Mouse (Mus musculus) heart, embryonic 10.5 days (tissue): ENCODE results near the gene Tada1. TPM values are rescaled to one million over a fixed set of nuclear protein-coding genes. Genes with fewer than 3 reads are reported as not detected.
A peak's percentile ranks its signal among the peaks of the same experiment; 100 is the strongest.

Source experiments
- DNase-seq: peaks from one replicate; pipeline ENCODE4 v3.0.0-alpha.2; 2017; ENCODE audit warnings: low spot score
- H3K27ac ChIP-seq: fragments of 300-500 bp; sonication (generic); 2 replicates; pipeline ENCODE4 v1.5.1; 2016; ENCODE audit warnings: mild to moderate bottlenecking
- H3K27me3 ChIP-seq: fragments of 300-500 bp; sonication (generic); 2 replicates; pipeline ENCODE4 v1.6.1; 2016; ENCODE audit warnings: mild to moderate bottlenecking; ENCODE audit not compliant: poor library complexity, insufficient read depth, severe bottlenecking
- H3K36me3 ChIP-seq: fragments of 300-500 bp; sonication (generic); 2 replicates; pipeline ENCODE4 v1.6.1; 2016; ENCODE audit warnings: mild to moderate bottlenecking, moderate library complexity
- H3K4me1 ChIP-seq: fragments of 300-500 bp; sonication (generic); 2 replicates; pipeline ENCODE4 v1.6.1; 2016; ENCODE audit warnings: mild to moderate bottlenecking
- H3K4me3 ChIP-seq: fragments of 300-500 bp; sonication (generic); 2 replicates; pipeline ENCODE4 v1.5.1; 2016; ENCODE audit warnings: mild to moderate bottlenecking, moderate library complexity
- H3K9me3 ChIP-seq: fragments of 300-500 bp; sonication (generic); 2 replicates; pipeline ENCODE4 v1.6.1; 2016; ENCODE audit warnings: mild to moderate bottlenecking, moderate library complexity
- WGBS: fragments of 180-500 bp; shearing (Covaris S2); methylation state at CpG from one replicate; pipeline ENCODE4 v1.1.7; 2016; 5-methylcytosine and 5-hydroxymethylcytosine counted together
- polyA plus RNA-seq: library from polyadenylated mRNA; unstranded; fragments of >200 nt; fragmentation: Nextera tagmentation; extraction: Ambion mirVana; gene quantifications from 2 replicates; pipeline ENCODE4 v1.2.1, GENCODE M21; 2016

The Tada1 gene
- polyA plus RNA-seq, 1 experiment from 2014 or later, result 44.5 TPM

DNA sequence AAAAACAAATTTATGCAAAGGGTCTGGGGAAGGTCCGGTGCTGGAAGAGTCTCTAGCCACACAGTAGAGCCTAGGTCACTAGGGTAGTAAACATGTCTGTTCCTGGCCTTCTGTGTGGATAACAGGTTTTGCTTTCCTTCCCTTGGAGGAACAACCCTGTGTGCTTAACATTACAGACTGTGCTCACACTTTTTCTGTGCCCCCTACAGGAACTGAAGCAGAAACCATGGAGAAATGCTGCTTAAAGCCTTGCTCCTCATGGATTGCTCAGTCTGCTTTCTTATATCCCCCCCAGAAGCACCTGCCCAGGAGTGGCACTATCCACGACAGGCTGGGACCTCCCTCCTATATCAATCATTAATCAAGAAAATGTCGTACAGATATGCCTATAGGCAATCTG is 17.1 kb upstream of the Tada1 start:
- Histone ChIP-seq H3K27ac (no peak overlapping the region), H3K27me3 (no peaks in the 10 kb centered on the region), H3K4me3 (no peak overlapping the region), H3K36me3 (no peaks in the 10 kb centered on the region), H3K9me3 (no peaks in the 10 kb centered on the region), H3K4me1 (no peaks in the 10 kb centered on the region)
- no peak for DNase-seq
- WGBS, result 68% methylated on average over 3 of the region's 3 CpGs

DNA sequence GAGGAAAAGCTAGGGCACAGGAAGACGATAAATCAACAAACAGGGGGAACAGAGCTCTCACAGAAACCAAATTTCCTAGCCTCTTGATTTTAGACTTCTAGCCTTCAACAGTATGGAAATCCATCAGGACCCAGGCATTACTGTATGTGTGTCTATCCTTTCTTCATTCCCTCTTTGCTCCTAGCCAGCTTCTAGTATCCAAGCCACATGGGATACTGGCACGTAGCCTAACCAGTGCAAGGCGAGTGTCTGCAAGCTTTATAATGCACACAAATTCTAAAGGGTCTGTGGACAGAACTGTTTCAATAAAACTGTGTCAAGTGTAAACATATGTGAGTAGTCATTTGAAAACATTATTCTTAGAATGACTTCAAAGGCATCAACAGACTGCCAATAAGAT is 16.2 kb upstream of the Tada1 start:
- WGBS, result 74% methylated on average over 3 of the region's 3 CpGs
- DNase-seq, result no peak
- H3K4me1 ChIP-seq, result no peaks in the 10 kb centered on the region
- H3K9me3 ChIP-seq, result no peaks in the 10 kb centered on the region
- H3K4me3 ChIP-seq, result no peak overlapping the region
- H3K36me3 ChIP-seq, result no peaks in the 10 kb centered on the region
- H3K27ac ChIP-seq, result no peak overlapping the region
- no peaks in the 10 kb centered on the region for H3K27me3 ChIP-seq

DNA sequence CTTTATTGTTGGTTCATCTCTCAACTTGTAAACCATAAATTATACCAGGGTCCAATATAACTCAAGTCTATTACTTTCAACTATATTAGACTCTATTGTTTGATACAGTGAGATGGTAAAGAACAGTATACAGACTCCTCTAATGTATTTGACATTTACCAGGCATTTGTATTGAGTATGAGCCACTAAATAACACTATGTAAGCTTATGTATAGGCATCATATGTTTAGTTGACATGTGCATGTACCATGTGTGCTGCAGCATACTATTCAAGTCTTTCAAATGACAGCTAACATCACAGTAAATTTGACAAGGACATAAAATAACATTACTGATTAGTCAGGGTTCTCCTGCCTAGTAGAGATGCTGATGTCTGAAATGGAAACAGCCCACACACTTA is 15.8 kb upstream of the Tada1 start:
- Histone ChIP-seq H3K36me3 (no peaks in the 10 kb centered on the region), H3K9me3 (no peaks in the 10 kb centered on the region), H3K27ac (no peak overlapping the region), H3K27me3 (no peaks in the 10 kb centered on the region), H3K4me1 (no peaks in the 10 kb centered on the region), H3K4me3 (no peak overlapping the region)
- DNase-seq, result no peak

DNA sequence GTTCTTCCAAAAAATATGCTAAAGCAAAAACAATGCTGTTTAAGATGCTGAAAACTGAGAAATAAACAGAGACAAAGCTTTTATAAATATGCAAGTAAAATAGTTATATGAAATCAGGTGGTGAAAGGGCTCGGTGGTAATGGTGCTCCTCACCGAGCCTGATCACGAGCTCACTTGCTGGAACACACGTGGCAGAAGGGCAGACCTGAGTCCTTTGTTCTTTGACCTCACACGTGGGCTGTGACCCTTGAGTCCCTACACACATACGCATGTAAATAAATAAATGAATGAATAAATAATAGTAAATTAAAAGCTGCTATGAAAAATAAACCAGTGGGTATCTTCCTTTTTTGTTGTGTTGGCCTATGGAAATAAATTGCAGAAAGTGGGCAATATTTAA is 1.7 kb upstream of the Tada1 start:
- no peaks in the 10 kb centered on the region for H3K27me3 ChIP-seq
- H3K36me3 ChIP-seq, result peaks cover 4% of the 10 kb centered on the region; the same call in 1 of the 2 replicates
- H3K9me3 ChIP-seq, result no peaks in the 10 kb centered on the region
- H3K4me1 ChIP-seq, result peaks cover 7% of the 10 kb centered on the region
- no peak overlapping the region for H3K4me3 ChIP-seq
- 80% methylated on average over 6 of the region's 6 CpGs for WGBS
- H3K27ac ChIP-seq, result no peak overlapping the region
- DNase-seq, result no peak

DNA sequence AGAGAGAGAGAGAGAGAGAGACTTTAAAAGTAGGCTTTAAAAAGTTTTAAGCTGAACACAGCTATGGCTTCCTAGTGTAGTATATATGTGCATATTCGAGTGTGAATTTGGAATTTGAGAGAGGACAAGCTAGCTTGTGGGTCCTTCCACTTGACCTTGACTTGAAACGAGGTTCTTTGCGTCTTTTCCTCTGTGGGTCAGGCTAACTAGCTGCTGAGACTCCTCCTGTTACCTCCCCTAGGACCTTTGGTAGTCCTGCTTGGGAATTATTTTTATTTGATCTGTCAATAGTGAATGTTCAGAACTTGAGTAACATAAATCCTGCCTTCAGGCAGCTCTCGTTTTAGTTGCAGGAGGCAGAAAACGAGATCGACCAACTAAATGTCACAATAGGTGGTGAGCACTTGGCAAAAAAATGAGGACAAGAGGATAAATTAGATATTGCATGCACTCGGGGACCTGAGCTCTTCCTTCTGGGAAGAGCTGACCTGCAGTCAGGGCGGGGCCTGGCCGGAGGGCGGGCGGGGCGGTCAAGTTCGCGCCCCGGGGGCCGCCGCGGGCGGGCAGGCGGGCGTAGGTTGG is 375 bp upstream of the Tada1 start:
- WGBS, result 5% methylated on average over 21 of the region's 21 CpGs
- DNase-seq, result no peak

DNA sequence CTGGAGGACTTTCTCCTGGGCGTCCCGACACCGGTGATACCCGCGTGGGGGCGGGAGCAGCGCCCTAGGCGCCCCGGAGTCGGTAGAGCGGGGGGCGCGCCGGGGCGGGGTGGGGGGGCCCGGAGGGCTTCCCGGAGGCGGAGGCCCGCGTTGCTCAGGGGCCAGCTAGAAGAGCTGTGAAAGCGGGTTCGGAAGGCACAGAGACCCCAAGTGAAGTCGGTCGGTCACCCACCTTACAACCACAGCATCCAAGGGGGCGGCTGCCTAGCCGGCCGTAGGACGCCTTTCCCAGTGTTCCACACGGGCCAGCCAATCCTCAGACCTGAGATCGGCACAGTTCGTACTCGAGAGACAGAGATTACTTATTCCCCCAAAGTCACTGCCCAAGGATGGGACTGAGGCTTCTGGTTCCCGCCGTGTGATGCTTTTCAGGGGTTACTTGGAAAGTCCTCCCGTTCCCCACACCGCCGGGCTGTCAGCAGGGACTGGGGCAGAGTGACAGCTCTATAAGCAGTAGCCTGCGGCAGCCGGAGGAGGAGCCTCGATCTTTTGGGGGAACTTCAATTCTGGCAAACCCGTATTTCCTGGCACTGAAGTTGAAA is 834 bp downstream of the Tada1 start:
- peak; percentile 88 for DNase-seq
- H3K27me3 ChIP-seq, result no peaks in the 10 kb centered on the region
- peak overlapping the region; percentile 99 for H3K27ac ChIP-seq
- H3K36me3 ChIP-seq, result peaks cover 29% of the 10 kb centered on the region
- WGBS, result 1% methylated on average over 41 of the region's 41 CpGs
- peaks cover 7% of the 10 kb centered on the region for H3K4me1 ChIP-seq
- H3K9me3 ChIP-seq, result no peaks in the 10 kb centered on the region
- H3K4me3 ChIP-seq, result peak overlapping the region; percentile 100

More for the DNA sequence above, 375 bp upstream of the Tada1 start:
- Histone ChIP-seq H3K4me1 (peaks cover 7% of the 10 kb centered on the region), H3K27ac (peak overlapping the region; percentile 99), H3K27me3 (no peaks in the 10 kb centered on the region), H3K9me3 (no peaks in the 10 kb centered on the region), H3K36me3 (peaks cover 16% of the 10 kb centered on the region), H3K4me3 (peak overlapping the region; percentile 100)

DNA sequence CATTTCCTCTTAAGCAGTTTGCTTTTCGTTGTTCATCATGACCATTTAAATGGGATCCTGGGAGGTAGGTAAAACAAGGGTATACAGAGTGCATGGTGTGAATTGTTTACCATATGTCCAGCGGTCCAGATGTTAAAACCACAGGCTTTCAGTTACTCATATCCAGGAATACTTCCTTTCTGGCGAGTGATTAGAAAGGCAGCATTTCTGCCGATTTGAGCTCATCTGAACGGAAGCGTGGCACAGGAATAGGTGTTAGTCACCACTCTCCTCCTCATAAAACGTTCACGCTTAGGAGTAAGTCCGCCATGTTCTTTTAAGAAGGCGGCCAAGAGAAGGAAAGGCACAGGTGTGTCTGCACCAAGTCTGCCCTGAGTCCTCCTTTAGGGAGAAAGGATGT is 2.4 kb downstream of the Tada1 start:
- DNase-seq, result no peak
- WGBS, result 87% methylated on average over 10 of the region's 10 CpGs
- Histone ChIP-seq H3K27me3 (no peaks in the 10 kb centered on the region), H3K27ac (no peak overlapping the region), H3K9me3 (no peaks in the 10 kb centered on the region), H3K4me1 (peaks cover 7% of the 10 kb centered on the region), H3K36me3 (peaks cover 45% of the 10 kb centered on the region), H3K4me3 (no peak overlapping the region)

DNA sequence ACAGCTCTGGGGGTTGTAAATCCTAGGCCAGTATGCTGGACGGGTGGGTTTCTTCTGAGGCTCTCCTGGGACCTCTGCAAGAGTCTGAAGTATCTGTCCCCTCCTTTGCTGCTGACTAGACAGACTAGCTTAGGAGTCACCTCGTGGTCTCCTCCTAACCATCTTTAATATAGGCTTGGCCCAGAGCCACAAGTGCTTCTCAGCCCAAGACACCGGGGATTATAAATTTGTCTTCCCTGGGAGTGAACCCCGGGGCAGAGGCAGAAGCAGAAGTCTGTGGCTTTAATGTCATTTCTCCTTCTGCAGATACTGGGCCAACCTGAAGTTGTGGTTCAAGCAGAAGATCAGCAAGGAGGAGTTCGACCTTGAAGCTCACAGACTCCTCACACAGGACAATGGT is 2.9 kb downstream of the Tada1 start:
- no peak for DNase-seq
- H3K9me3 ChIP-seq, result no peaks in the 10 kb centered on the region
- H3K4me1 ChIP-seq, result peaks cover 7% of the 10 kb centered on the region
- H3K4me3 ChIP-seq, result no peak overlapping the region
- H3K36me3 ChIP-seq, result peaks cover 49% of the 10 kb centered on the region
- 86% methylated on average over 5 of the region's 5 CpGs for WGBS
- no peak overlapping the region for H3K27ac ChIP-seq
- H3K27me3 ChIP-seq, result no peaks in the 10 kb centered on the region

DNA sequence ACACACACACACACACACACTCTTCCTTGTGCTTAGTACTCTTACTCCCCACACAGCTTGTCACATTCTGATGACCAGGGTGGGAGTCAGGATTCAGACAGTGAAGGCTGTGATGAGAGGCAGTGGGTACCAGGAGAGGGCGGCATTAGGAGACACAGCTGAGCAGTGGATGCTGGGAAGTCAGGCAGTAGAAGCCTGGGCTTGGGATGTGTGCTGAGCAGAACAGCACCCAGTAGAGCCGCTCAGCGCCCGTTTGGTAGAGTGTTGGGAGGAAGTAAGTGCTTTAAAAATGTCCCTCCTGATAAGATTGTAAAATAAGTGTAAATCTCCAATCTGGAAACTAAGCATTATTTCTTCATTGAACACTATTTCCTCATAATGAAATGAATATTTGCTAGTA is 3.7 kb downstream of the Tada1 start:
- Histone ChIP-seq H3K27ac (no peak overlapping the region), H3K36me3 (peaks cover 58% of the 10 kb centered on the region), H3K4me1 (peaks cover 7% of the 10 kb centered on the region), H3K9me3 (no peaks in the 10 kb centered on the region), H3K4me3 (no peak overlapping the region), H3K27me3 (no peaks in the 10 kb centered on the region)
- DNase-seq, result no peak
- WGBS, result 81% methylated on average over 4 of the region's 4 CpGs

DNA sequence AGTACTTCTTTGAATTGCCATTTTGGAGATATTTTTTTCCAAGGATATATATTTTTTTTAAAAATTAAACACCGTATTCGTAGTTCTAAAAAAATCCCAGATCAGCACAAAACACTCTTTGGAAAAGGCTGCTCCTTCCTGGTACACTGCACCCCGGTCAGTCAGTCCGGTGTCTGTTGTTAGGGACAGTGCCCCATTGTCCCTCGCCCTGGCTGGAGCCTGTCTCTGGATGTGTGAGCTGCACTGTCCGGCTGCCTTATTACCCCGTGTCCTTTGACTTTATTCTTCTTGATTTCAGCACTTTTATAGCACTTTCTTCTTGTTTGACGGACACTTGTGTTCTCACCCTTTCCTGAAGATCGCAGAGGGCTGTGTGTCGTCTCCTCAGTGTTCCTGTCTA is 5.7 kb downstream of the Tada1 start:
- Histone ChIP-seq H3K9me3 (no peaks in the 10 kb centered on the region), H3K4me3 (no peak overlapping the region), H3K27me3 (no peaks in the 10 kb centered on the region), H3K27ac (no peak overlapping the region), H3K36me3 (peaks cover 77% of the 10 kb centered on the region), H3K4me1 (peaks cover 7% of the 10 kb centered on the region)
- DNase-seq, result no peak
- 95% methylated on average over 10 of the region's 10 CpGs for WGBS

DNA sequence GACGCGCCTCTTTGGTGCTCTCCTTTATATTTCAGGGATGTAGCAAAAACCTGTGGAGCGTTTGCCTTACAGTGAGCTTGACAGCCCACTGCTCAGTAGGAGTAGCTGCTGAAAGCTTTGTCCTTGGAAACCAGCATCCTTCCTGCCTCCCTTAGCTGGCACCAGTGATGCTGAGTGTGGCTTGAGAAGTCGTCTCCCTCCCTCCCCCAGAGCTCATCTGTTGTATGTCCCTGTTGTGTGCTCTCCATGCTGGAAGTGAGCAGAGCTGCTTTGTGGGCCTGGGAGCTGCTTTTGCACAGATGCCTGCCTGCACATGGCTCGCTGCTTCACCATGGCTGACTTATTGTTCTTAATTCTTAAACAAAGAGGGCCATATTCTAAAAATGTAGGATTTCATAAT is 6.5 kb downstream of the Tada1 start:
- no peak for DNase-seq
- WGBS, result 88% methylated on average over 5 of the region's 5 CpGs
- Histone ChIP-seq H3K4me1 (peaks cover 5% of the 10 kb centered on the region), H3K9me3 (no peaks in the 10 kb centered on the region), H3K4me3 (no peak overlapping the region), H3K27me3 (no peaks in the 10 kb centered on the region), H3K36me3 (peaks cover 86% of the 10 kb centered on the region), H3K27ac (no peak overlapping the region)

DNA sequence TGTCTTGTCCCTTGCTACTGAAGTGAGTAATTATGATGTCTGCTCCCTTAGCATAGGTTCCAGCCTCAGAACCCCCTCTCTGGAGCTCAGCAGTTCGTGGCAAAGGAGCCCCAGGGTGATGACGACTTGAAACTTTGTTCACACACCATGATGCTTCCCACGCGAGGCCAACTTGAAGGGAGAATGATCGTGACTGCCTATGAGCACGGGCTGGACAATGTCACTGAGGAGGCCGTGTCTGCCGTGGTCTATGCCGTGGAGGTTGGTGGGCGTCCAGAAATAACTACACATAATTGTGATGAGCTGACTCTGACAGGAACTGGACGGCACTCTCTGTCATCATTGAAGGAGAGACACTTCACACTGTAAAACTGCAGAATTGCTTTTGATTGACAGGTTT is 9.6 kb downstream of the Tada1 start:
- Histone ChIP-seq H3K4me1 (no peaks in the 10 kb centered on the region), H3K27me3 (no peaks in the 10 kb centered on the region), H3K36me3 (peaks cover 99% of the 10 kb centered on the region), H3K9me3 (no peaks in the 10 kb centered on the region), H3K27ac (no peak overlapping the region), H3K4me3 (no peak overlapping the region)
- no peak for DNase-seq
- WGBS, result 68% methylated on average over 11 of the region's 11 CpGs

DNA sequence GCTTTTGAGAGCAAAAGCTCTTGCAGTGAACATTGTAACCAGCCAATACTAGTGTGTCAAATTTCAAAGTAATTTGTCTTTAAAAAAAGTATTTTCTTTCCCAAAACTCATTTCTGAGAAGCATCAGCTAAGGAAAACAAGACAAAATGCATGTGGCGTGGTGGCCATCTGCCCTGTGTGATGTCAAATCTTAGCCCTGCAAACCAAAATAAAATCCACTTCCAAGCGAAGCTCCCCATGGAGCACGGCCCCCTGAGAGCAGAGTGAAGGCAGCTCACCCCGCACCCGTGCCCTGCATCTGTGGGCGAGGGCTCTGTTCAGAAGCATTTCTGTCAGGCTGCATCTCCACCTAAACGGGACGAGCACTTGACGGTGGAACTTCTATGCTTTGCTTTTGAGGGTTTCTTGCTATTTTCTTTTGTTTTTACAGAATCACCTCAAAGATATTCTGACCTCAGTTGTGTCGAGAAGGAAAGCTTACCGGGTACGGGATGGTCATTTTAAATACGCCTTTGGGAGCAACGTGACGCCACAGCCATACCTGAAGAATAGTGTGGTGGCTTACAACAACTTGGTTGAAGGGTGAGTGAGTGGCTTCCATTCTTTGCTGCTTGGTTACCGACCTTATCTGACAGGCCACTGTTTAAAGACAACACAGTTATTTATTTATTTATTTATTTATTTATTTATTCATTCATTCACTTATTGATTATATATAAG is 10.7 kb downstream of the Tada1 start:
- no peak for DNase-seq
- peaks cover 99% of the 10 kb centered on the region for H3K36me3 ChIP-seq
- no peaks in the 10 kb centered on the region for H3K27me3 ChIP-seq
- H3K27ac ChIP-seq, result no peak overlapping the region
- no peak overlapping the region for H3K4me3 ChIP-seq
- no peaks in the 10 kb centered on the region for H3K4me1 ChIP-seq
- H3K9me3 ChIP-seq, result no peaks in the 10 kb centered on the region
- WGBS, result 93% methylated on average over 16 of the region's 16 CpGs
